Mouse (Mus musculus) ES-E14 (cell line): Measurements from ENCODE around the gene Dtnb.

ENCODE experiments used
- CHD2 ChIP-seq: IDR thresholded peaks from 2 replicates; pipeline ENCODE4 v1.6.1; 2014; ENCODE audit warnings: mild to moderate bottlenecking, low read depth, low read length, inconsistent platforms
- ZC3H11A ChIP-seq: IDR thresholded peaks from 2 replicates; pipeline ENCODE4 v1.6.1; 2012; ENCODE audit warnings: low read depth, mild to moderate bottlenecking, inconsistent platforms, low read length, borderline replicate concordance
- ZNF384 ChIP-seq: IDR thresholded peaks from 2 replicates; pipeline ENCODE4 v1.6.1; 2012; ENCODE audit warnings: low read depth, low read length, inconsistent platforms

GRCm38 (mm10) chr12:3759419-3759818, 187.2 kb downstream of the Dtnb start:
- TF ChIP-seq ZNF384 (no peak), CHD2 (no peak), ZC3H11A (no peak)
